27 mouse cellular contexts compared by ENCODE assay signal in the genomic region with DNA sequence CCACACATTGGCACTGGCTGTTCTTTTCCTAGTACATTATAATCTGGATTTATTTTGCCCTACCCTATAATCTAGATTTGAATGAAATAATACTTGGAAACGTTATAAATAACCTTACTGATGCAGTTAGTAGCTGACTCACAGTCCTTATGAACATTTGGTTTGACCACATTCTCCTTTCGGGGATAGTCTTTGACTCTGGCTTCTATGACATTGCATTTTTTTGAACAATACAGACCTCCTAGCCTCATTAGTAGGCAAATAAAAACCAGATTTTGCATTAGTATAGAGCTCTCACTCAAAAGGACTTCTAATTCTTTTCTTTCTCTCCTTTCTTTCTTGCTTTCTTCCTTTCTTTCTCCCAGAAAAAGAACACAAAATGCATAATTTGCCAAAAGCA.
"Had no signal": no experiment of that assay in that cellular context is flagged by ENCODE, and none has a peak within 500 bp of the region (broad histone marks: within the 10 kb centered on the region; RNA-seq: fewer than 3 reads in every experiment).

No protein-coding gene starts in this region.

- H3K4me3 ChIP-seq: gastrocnemius, adult 2 months; heart, adult 2 months; heart, embryonic 13.5 days; heart, embryonic 15.5 days; hindbrain, embryonic 13.5 days; hindbrain, embryonic 15.5 days; kidney, embryonic 15.5 days; limb, embryonic 13.5 days; limb, embryonic 15.5 days; liver, embryonic 13.5 days; liver, embryonic 15.5 days had no signal

- H3K9me3 ChIP-seq: heart, embryonic 13.5 days; heart, embryonic 15.5 days; hindbrain, embryonic 13.5 days; hindbrain, embryonic 15.5 days; kidney, embryonic 15.5 days; limb, embryonic 13.5 days; limb, embryonic 15.5 days; liver, embryonic 13.5 days; liver, embryonic 15.5 days had no signal

- DNase-seq: gastrocnemius, adult 2 months; gastrocnemius, postnatal 10 days; gastrocnemius, postnatal 25 days; heart, adult 2 months; heart, postnatal 14 days; heart, postnatal 36 days; kidney, adult 11 months; kidney, adult 2 months; kidney, adult 9 months; kidney, postnatal 14 days; kidney, postnatal 36 days; layer of hippocampus, adult 9-11 months; layer of hippocampus, postnatal 36 days; left cerebral cortex, postnatal 4 days; liver, embryonic 13.5 days had no signal

- H3K27ac ChIP-seq: gastrocnemius, adult 2 months; heart, adult 2 months; heart, embryonic 13.5 days; heart, embryonic 15.5 days; hindbrain, embryonic 13.5 days; hindbrain, embryonic 15.5 days; hindbrain, postnatal 0 days; kidney, embryonic 15.5 days; kidney, postnatal 0 days; limb, embryonic 13.5 days; limb, embryonic 15.5 days; liver, embryonic 13.5 days; liver, embryonic 15.5 days had no signal

- H3K27me3 ChIP-seq: heart, embryonic 13.5 days; heart, embryonic 15.5 days; hindbrain, embryonic 13.5 days; hindbrain, embryonic 15.5 days; kidney, embryonic 15.5 days; limb, embryonic 13.5 days; limb, embryonic 15.5 days; liver, embryonic 13.5 days; liver, embryonic 15.5 days had no signal

- ATAC-seq: hindbrain, postnatal 0 days; intestine, embryonic 16.5 days had no signal

- H3K4me2 ChIP-seq: heart, embryonic 11.5 days; heart, embryonic 13.5 days; heart, embryonic 15.5 days; hindbrain, embryonic 13.5 days; hindbrain, embryonic 15.5 days; kidney, embryonic 15.5 days; limb, embryonic 13.5 days; limb, embryonic 15.5 days; liver, embryonic 13.5 days; liver, embryonic 15.5 days had no signal

- H3K9ac ChIP-seq: heart, embryonic 13.5 days; heart, embryonic 15.5 days; hindbrain, embryonic 13.5 days; hindbrain, embryonic 15.5 days; kidney, embryonic 15.5 days; limb, embryonic 13.5 days; limb, embryonic 15.5 days; liver, embryonic 13.5 days; liver, embryonic 15.5 days had no signal
